Mouse (Mus musculus) heart, embryonic 14.5 days (tissue): ENCODE measurements around the gene Zfp449. TPM values are rescaled to one million over a fixed set of nuclear protein-coding genes. Genes with fewer than 3 reads are reported as not detected.

Experiments used
- polyA plus RNA-seq: library from polyadenylated mRNA; unstranded; fragments of >200 nt; fragmentation: Nextera tagmentation; extraction: Ambion mirVana; gene quantifications from 2 replicates; pipeline ENCODE4 v1.2.1, GENCODE M21; 2014

The Zfp449 gene
- polyA plus RNA-seq, 1 experiment from 2014 or later: 10.2 TPM

Other genes with a start within 250 kb of the Zfp449 start
- 3.8 and 4.5 TPM in 2 replicates for gene 3830403N18Rik, start 209.8 kb upstream of the Zfp449 start, polyA plus RNA-seq
- not detected in 2 replicates for gene Gm773, start 133.5 kb upstream of the Zfp449 start, polyA plus RNA-seq
- 1.2 and 2.7 TPM in 2 replicates for gene Smim10l2a, start 28.2 kb downstream of the Zfp449 start, polyA plus RNA-seq
- 1.7 TPM in 2 replicates for gene Gm2174, start 101.6 kb downstream of the Zfp449 start, polyA plus RNA-seq
- gene Ints6l, start 108.5 kb downstream of the Zfp449 start, polyA plus RNA-seq: 14.2 and 17.9 TPM in 2 replicates
- gene Gm10477, start 178.3 kb downstream of the Zfp449 start, polyA plus RNA-seq: not detected in 2 replicates
- not detected in 2 replicates for gene Gm648, start 203.2 kb downstream of the Zfp449 start, polyA plus RNA-seq